Mouse (Mus musculus) left cerebral cortex, adult 11 months (tissue): ENCODE measurements around the gene P3h4.
A peak's percentile ranks its signal among the peaks of the same experiment; 100 is the strongest.
"Not testable (repeated sequence)": the region's sequence is repeated elsewhere in the genome, so short reads cannot be mapped to it uniquely, and the experiment has no call there.

ENCODE experiments used
- DNase-seq: peaks from one replicate; pipeline ENCODE4 v3.0.0; 2022; ENCODE audit warnings: low spot score

P3h4 gene

GRCm38 (mm10) chr11:100391081-100391883, 23.4 kb downstream of the P3h4 start:
- no peak for DNase-seq

- DNase-seq = no peak
Observed at GRCm38 (mm10) chr11:100389931-100390445, 24.6 kb downstream of the P3h4 start.

GRCm38 (mm10) chr11:100388588-100388987, 26.0 kb downstream of the P3h4 start:
- no peak for DNase-seq

- DNase-seq = no peak
Observed at GRCm38 (mm10) chr11:100387589-100388375, 26.9 kb downstream of the P3h4 start.

GRCm38 (mm10) chr11:100387111-100387510, 27.5 kb downstream of the P3h4 start:
- DNase-seq = no peak

- DNase-seq = no peak
Observed at GRCm38 (mm10) chr11:100386586-100386985, 28.1 kb downstream of the P3h4 start.

- DNase-seq = no peak
Observed at GRCm38 (mm10) chr11:100385016-100385415, 29.6 kb downstream of the P3h4 start.

GRCm38 (mm10) chr11:100382682-100383081, 32.0 kb downstream of the P3h4 start:
- no peak for DNase-seq

GRCm38 (mm10) chr11:100379311-100379710, 35.3 kb downstream of the P3h4 start:
- no peak for DNase-seq

- DNase-seq = no peak
Observed at GRCm38 (mm10) chr11:100378446-100378845, 36.2 kb downstream of the P3h4 start.

- DNase-seq = no peak
Observed at GRCm38 (mm10) chr11:100377989-100378388, 36.6 kb downstream of the P3h4 start.

GRCm38 (mm10) chr11:100376746-100377389, 37.8 kb downstream of the P3h4 start:
- DNase-seq = no peak

GRCm38 (mm10) chr11:100376005-100376404, 38.6 kb downstream of the P3h4 start:
- no peak for DNase-seq

GRCm38 (mm10) chr11:100375127-100375526, 39.5 kb downstream of the P3h4 start:
- DNase-seq = no peak

- DNase-seq = no peak
Observed at GRCm38 (mm10) chr11:100371981-100372558, 42.6 kb downstream of the P3h4 start.

- DNase-seq = no peak
Observed at GRCm38 (mm10) chr11:100369822-100370221, 44.8 kb downstream of the P3h4 start.

GRCm38 (mm10) chr11:100369145-100369544, 45.5 kb downstream of the P3h4 start:
- DNase-seq = no peak

GRCm38 (mm10) chr11:100362979-100363562, 51.6 kb downstream of the P3h4 start:
- peak; percentile 51 for DNase-seq

GRCm38 (mm10) chr11:100362209-100362978, 52.2 kb downstream of the P3h4 start:
- DNase-seq = peak; percentile 71

- not testable (repeated sequence) for DNase-seq
Observed at GRCm38 (mm10) chr11:100361059-100361458, 53.6 kb downstream of the P3h4 start.

- DNase-seq = no peak
Observed at GRCm38 (mm10) chr11:100360175-100360574, 54.5 kb downstream of the P3h4 start.
